Comparison of ENCODE assay signal across 7 mouse cellular contexts in genomic region chr17:14959979-14960378, GRCm38 (mm10). TPM values are rescaled to one million over a fixed set of nuclear protein-coding genes. Genes with fewer than 3 reads are reported as not detected.
DNase-seq lines count a peak whose midpoint lies in the region; ATAC-seq and TF ChIP-seq lines count a peak whose summit lies in the region.

No protein-coding gene starts in this region.

- peak overlapping the region; percentile 46; the same call in 1 of the 2 replicates for H3K9ac ChIP-seq in hindbrain, embryonic 13.5 days
- peak overlapping the region; percentile 61 for H3K9ac ChIP-seq in liver, postnatal 0 days (replicated peaks)

- no peak for TF ChIP-seq CTCF in liver, postnatal 0 days (IDR thresholded peaks at IDR 0.05; ENCODE audit: low read depth)

- TF ChIP-seq EP300 in liver, postnatal 0 days (IDR thresholded peaks at IDR 0.05; ENCODE audit: low read depth): no peak

- H3K27me3 ChIP-seq in embryonic facial prominence, embryonic 10.5 days (replicated peaks; ENCODE audit: low read depth, poor library complexity, severe bottlenecking): no peaks in the 10 kb centered on the region
- H3K27me3 ChIP-seq in hindbrain, embryonic 13.5 days: no peaks in the 10 kb centered on the region
- H3K27me3 ChIP-seq in liver, postnatal 0 days (ENCODE audit: insufficient read depth, low read length): no peaks in the 10 kb centered on the region

- H3K4me3 ChIP-seq in embryonic facial prominence, embryonic 10.5 days: peak overlapping the region; percentile 79
- H3K4me3 ChIP-seq in hindbrain, embryonic 13.5 days: peak overlapping the region; percentile 23
- peak overlapping the region; percentile 79 for H3K4me3 ChIP-seq in liver, postnatal 0 days (ENCODE audit: low read depth, low read length)

- peaks cover 9% of the 10 kb centered on the region for H3K36me3 ChIP-seq in embryonic facial prominence, embryonic 10.5 days (replicated peaks)
- H3K36me3 ChIP-seq in hindbrain, embryonic 13.5 days: 0 out of 2 replicates have a peak, but pooled peaks cover 2% of the 10 kb centered on the region
- H3K36me3 ChIP-seq in liver, postnatal 0 days (replicated peaks; ENCODE audit: insufficient read depth, low read length): peaks cover 13% of the 10 kb centered on the region

- peak overlapping the region; percentile 96 for H3K4me2 ChIP-seq in hindbrain, embryonic 13.5 days
- peak overlapping the region; percentile 93 for H3K4me2 ChIP-seq in liver, postnatal 0 days (ENCODE audit: low read depth, low read length)

- no peaks in the 10 kb centered on the region for H3K9me3 ChIP-seq in embryonic facial prominence, embryonic 10.5 days
- no peaks in the 10 kb centered on the region for H3K9me3 ChIP-seq in hindbrain, embryonic 13.5 days
- H3K9me3 ChIP-seq in liver, postnatal 0 days (ENCODE audit: low read length): no peaks in the 10 kb centered on the region

- no peak for ATAC-seq in hindbrain, embryonic 13.5 days (ENCODE audit: low FRiP score)
- peak; percentile 18; the same call in 1 of the 2 replicates for ATAC-seq in liver, postnatal 0 days

- WGBS in embryonic facial prominence, embryonic 10.5 days: 30% methylated on average over 3 of the region's 3 CpGs
- WGBS in hindbrain, embryonic 13.5 days: 25% methylated on average over 3 of the region's 3 CpGs
- WGBS in liver, postnatal 0 days (ENCODE audit: insufficient replicate concordance): 29% methylated on average over 3 of the region's 3 CpGs

- peak; percentile 28 to 35 for DNase-seq in right cerebral cortex, postnatal 10 days (ENCODE audit: low spot score in 2 of 2)
- DNase-seq in right cerebral cortex, postnatal 36 days (ENCODE audit: low spot score in 2 of 2): no peak
- DNase-seq in embryonic facial prominence, embryonic 10.5 days (ENCODE audit: low spot score): no peak
- DNase-seq in liver, postnatal 0 days: peak; percentile 36
- no peak for DNase-seq in right cerebral cortex, postnatal 4 days
- DNase-seq in cerebellum, postnatal 4 days (ENCODE audit: low spot score in 2 of 2): no peak

- peaks cover 12% of the 10 kb centered on the region for H3K4me1 ChIP-seq in embryonic facial prominence, embryonic 10.5 days
- peaks cover 12% of the 10 kb centered on the region for H3K4me1 ChIP-seq in hindbrain, embryonic 13.5 days (replicated peaks)
- peaks cover 6% of the 10 kb centered on the region; the same call in 1 of the 2 replicates for H3K4me1 ChIP-seq in liver, postnatal 0 days (ENCODE audit: insufficient read depth)

- H3K27ac ChIP-seq in embryonic facial prominence, embryonic 10.5 days (replicated peaks): no peak overlapping the region
- no peak overlapping the region for H3K27ac ChIP-seq in hindbrain, embryonic 13.5 days
- 0 out of 2 replicates have a peak overlapping the region, but pooled peaks have one; percentile 18 for H3K27ac ChIP-seq in liver, postnatal 0 days (ENCODE audit: low read depth)

RNA-seq across cellular contexts. Expression of gene Phf10, which starts 1.1 kb away (rescaled TPM):
- polyA plus RNA-seq in embryonic facial prominence, embryonic 10.5 days (2016; fragmentation: Nextera tagmentation; extraction: Ambion mirVana): 28.2 and 33.8 TPM in 2 replicates
- 13.7 and 16.3 TPM in 2 replicates for polyA plus RNA-seq in hindbrain, embryonic 13.5 days (2015; fragmentation: Nextera tagmentation; extraction: Ambion mirVana)
- polyA plus RNA-seq in liver, postnatal 0 days (2015; fragmentation: Nextera tagmentation; extraction: Ambion mirVana): 37.3 and 40.6 TPM in 2 replicates

RNA-seq across cellular contexts. Expression of gene 1600012H06Rik, which starts 17.0 kb away (rescaled TPM):
- polyA plus RNA-seq in embryonic facial prominence, embryonic 10.5 days (2016; fragmentation: Nextera tagmentation; extraction: Ambion mirVana): 24.9 and 27.3 TPM in 2 replicates
- 31.0 and 32.8 TPM in 2 replicates for polyA plus RNA-seq in hindbrain, embryonic 13.5 days (2015; fragmentation: Nextera tagmentation; extraction: Ambion mirVana)
- 20.0 and 21.3 TPM in 2 replicates for polyA plus RNA-seq in liver, postnatal 0 days (2015; fragmentation: Nextera tagmentation; extraction: Ambion mirVana)

RNA-seq across cellular contexts. Expression of gene Wdr27, which starts 17.0 kb away (rescaled TPM):
- 4.3 and 5.0 TPM in 2 replicates for polyA plus RNA-seq in embryonic facial prominence, embryonic 10.5 days (2016; fragmentation: Nextera tagmentation; extraction: Ambion mirVana)
- 8.5 and 12.1 TPM in 2 replicates for polyA plus RNA-seq in hindbrain, embryonic 13.5 days (2015; fragmentation: Nextera tagmentation; extraction: Ambion mirVana)
- 3.2 and 4.2 TPM in 2 replicates for polyA plus RNA-seq in liver, postnatal 0 days (2015; fragmentation: Nextera tagmentation; extraction: Ambion mirVana)

RNA-seq across cellular contexts. Expression of gene 9030025P20Rik, which starts 18.3 kb away (rescaled TPM):
- polyA plus RNA-seq in embryonic facial prominence, embryonic 10.5 days (2016; fragmentation: Nextera tagmentation; extraction: Ambion mirVana): 8.6 and 11.9 TPM in 2 replicates
- polyA plus RNA-seq in hindbrain, embryonic 13.5 days (2015; fragmentation: Nextera tagmentation; extraction: Ambion mirVana): 10.0 and 12.6 TPM in 2 replicates
- 3.3 and 3.9 TPM in 2 replicates for polyA plus RNA-seq in liver, postnatal 0 days (2015; fragmentation: Nextera tagmentation; extraction: Ambion mirVana)

RNA-seq across cellular contexts. Expression of gene Gm3417, which starts 18.6 kb away (rescaled TPM):
- 0.55 and 1.3 TPM in 2 replicates for polyA plus RNA-seq in embryonic facial prominence, embryonic 10.5 days (2016; fragmentation: Nextera tagmentation; extraction: Ambion mirVana)
- polyA plus RNA-seq in hindbrain, embryonic 13.5 days (2015; fragmentation: Nextera tagmentation; extraction: Ambion mirVana): 1.3 and 1.6 TPM in 2 replicates
- polyA plus RNA-seq in liver, postnatal 0 days (2015; fragmentation: Nextera tagmentation; extraction: Ambion mirVana): 1.8 and 1.9 TPM in 2 replicates

Comparison
In these comparisons a context has a peak if more than half of its experiments do, and no peak if none do; other contexts are left out.
1. DNase-seq: peak in right cerebral cortex, postnatal 10 days (2 of 2) and liver, postnatal 0 days (single experiment); none in right cerebral cortex, postnatal 36 days (0 of 2), embryonic facial prominence, embryonic 10.5 days (single experiment), right cerebral cortex, postnatal 4 days (single experiment) and cerebellum, postnatal 4 days (0 of 2).
2. H3K4me3 ChIP-seq: peak in every context shown above with its lines; median percentile 79 in embryonic facial prominence, embryonic 10.5 days; 79 in liver, postnatal 0 days; 23 in hindbrain, embryonic 13.5 days.